7 mouse cellular contexts compared by ENCODE assay signal in genomic region chr2:25864230-25864629, GRCm38 (mm10). TPM values are rescaled to one million over a fixed set of nuclear protein-coding genes. Genes with fewer than 3 reads are reported as not detected.
DNase-seq lines count a peak whose midpoint lies in the region; ATAC-seq lines count a peak whose summit lies in the region.

No protein-coding gene starts in this region.

- WGBS in lung, embryonic 15.5 days = 6% methylated on average over 18 of the region's 18 CpGs
- WGBS in embryonic facial prominence, embryonic 14.5 days = 5% methylated on average over 17 of the region's 18 CpGs
- 9% methylated on average over 18 of the region's 18 CpGs for WGBS in limb, embryonic 10.5 days
- WGBS in stomach, embryonic 15.5 days = 6% methylated on average over 18 of the region's 18 CpGs

- H3K9me3 ChIP-seq in lung, embryonic 15.5 days = no peaks in the 10 kb centered on the region
- no peaks in the 10 kb centered on the region for H3K9me3 ChIP-seq in embryonic facial prominence, embryonic 14.5 days (ENCODE audit: control insufficient read depth, low read length)
- H3K9me3 ChIP-seq in limb, embryonic 10.5 days (replicated peaks) = no peaks in the 10 kb centered on the region
- no peaks in the 10 kb centered on the region for H3K9me3 ChIP-seq in stomach, embryonic 15.5 days

- no peak for DNase-seq in lung, adult 18-20 months
- DNase-seq in embryonic facial prominence, embryonic 14.5 days (ENCODE audit: low spot score) = no peak
- no peak for DNase-seq in limb, embryonic 10.5 days (ENCODE audit: low spot score)
- DNase-seq in right cerebral cortex, postnatal 10 days (ENCODE audit: low spot score in 2 of 2) = no peak
- no peak for DNase-seq in adrenal gland, adult 8-10 months

- peak overlapping the region; percentile 95 for H3K4me2 ChIP-seq in lung, embryonic 15.5 days
- H3K4me2 ChIP-seq in embryonic facial prominence, embryonic 14.5 days (ENCODE audit: low read depth, low read length) = peak overlapping the region; percentile 90
- H3K4me2 ChIP-seq in stomach, embryonic 15.5 days = peak overlapping the region; percentile 94

- no peaks in the 10 kb centered on the region for H3K36me3 ChIP-seq in lung, embryonic 15.5 days
- no peaks in the 10 kb centered on the region for H3K36me3 ChIP-seq in embryonic facial prominence, embryonic 14.5 days (ENCODE audit: control insufficient read depth, insufficient read depth, low read length)
- no peaks in the 10 kb centered on the region for H3K36me3 ChIP-seq in limb, embryonic 10.5 days
- H3K36me3 ChIP-seq in stomach, embryonic 15.5 days = no peaks in the 10 kb centered on the region

- peaks cover 16% of the 10 kb centered on the region for H3K4me1 ChIP-seq in lung, embryonic 15.5 days
- peaks cover 11% of the 10 kb centered on the region for H3K4me1 ChIP-seq in embryonic facial prominence, embryonic 14.5 days (ENCODE audit: control insufficient read depth, insufficient read depth, low read length)
- peaks cover 14% of the 10 kb centered on the region for H3K4me1 ChIP-seq in limb, embryonic 10.5 days
- peaks cover 18% of the 10 kb centered on the region for H3K4me1 ChIP-seq in stomach, embryonic 15.5 days

- H3K9ac ChIP-seq in lung, embryonic 15.5 days = no peak overlapping the region
- H3K9ac ChIP-seq in embryonic facial prominence, embryonic 14.5 days (ENCODE audit: low read depth, low read length) = no peak overlapping the region
- no peak overlapping the region for H3K9ac ChIP-seq in stomach, embryonic 15.5 days

- no peak for ATAC-seq in lung, embryonic 15.5 days (ENCODE audit: borderline replicate concordance, extremely low read depth, low FRiP score, low TSS enrichment)
- no peak for ATAC-seq in embryonic facial prominence, embryonic 14.5 days (ENCODE audit: low read depth)
- ATAC-seq in stomach, embryonic 15.5 days (ENCODE audit: insufficient read depth, low FRiP score, low read depth) = no peak

- H3K27ac ChIP-seq in lung, embryonic 15.5 days = no peak overlapping the region
- H3K27ac ChIP-seq in embryonic facial prominence, embryonic 14.5 days (replicated peaks; ENCODE audit: low read depth, low read length) = no peak overlapping the region
- H3K27ac ChIP-seq in limb, embryonic 10.5 days = no peak overlapping the region
- no peak overlapping the region for H3K27ac ChIP-seq in stomach, embryonic 15.5 days

- H3K4me3 ChIP-seq in lung, embryonic 15.5 days = peak overlapping the region; percentile 44
- peak overlapping the region; percentile 41 for H3K4me3 ChIP-seq in embryonic facial prominence, embryonic 14.5 days (ENCODE audit: low read depth, low read length)
- peak overlapping the region; percentile 57 for H3K4me3 ChIP-seq in limb, embryonic 10.5 days
- H3K4me3 ChIP-seq in stomach, embryonic 15.5 days (replicated peaks) = peak overlapping the region; percentile 47

- H3K27me3 ChIP-seq in lung, embryonic 15.5 days = peaks cover 29% of the 10 kb centered on the region
- H3K27me3 ChIP-seq in embryonic facial prominence, embryonic 14.5 days (replicated peaks; ENCODE audit: control insufficient read depth, insufficient read depth, low read length) = peaks cover 21% of the 10 kb centered on the region
- peaks cover 59% of the 10 kb centered on the region for H3K27me3 ChIP-seq in limb, embryonic 10.5 days (ENCODE audit: low read depth, poor library complexity, severe bottlenecking)
- H3K27me3 ChIP-seq in stomach, embryonic 15.5 days (replicated peaks) = peaks cover 35% of the 10 kb centered on the region

RNA-seq across cellular contexts. Expression of gene Kcnt1, which starts 0.7 kb away (rescaled TPM):
- polyA plus RNA-seq in lung, embryonic 15.5 days (2015; fragmentation: Nextera tagmentation; extraction: Ambion mirVana) = 0.14 and 0.22 TPM in 2 replicates
- 0.47 and 0.83 TPM in 2 replicates for polyA plus RNA-seq in embryonic facial prominence, embryonic 14.5 days (2014; fragmentation: Nextera tagmentation; extraction: Ambion mirVana)
- 0.20 TPM in 1 of 2 replicates, not detected in the other for polyA plus RNA-seq in limb, embryonic 10.5 days (2016; fragmentation: Nextera tagmentation; extraction: Ambion mirVana)
- polyA plus RNA-seq in stomach, embryonic 15.5 days (2015; fragmentation: Nextera tagmentation; extraction: Ambion mirVana) = 0.39 and 0.62 TPM in 2 replicates
- total RNA-seq in adrenal gland, adult 8-10 months (2022) = 10 to 100 TPM in 2 of 4 experiments, 1 to 10 TPM in 2; 1.8 to 12.1 (median 8.0) TPM

RNA-seq across cellular contexts. Expression of gene Sohlh1, which starts 17.2 kb away (rescaled TPM):
- polyA plus RNA-seq in lung, embryonic 15.5 days (2015; fragmentation: Nextera tagmentation; extraction: Ambion mirVana) = not detected in 2 replicates
- not detected in 2 replicates for polyA plus RNA-seq in embryonic facial prominence, embryonic 14.5 days (2014; fragmentation: Nextera tagmentation; extraction: Ambion mirVana)
- not detected in 2 replicates for polyA plus RNA-seq in limb, embryonic 10.5 days (2016; fragmentation: Nextera tagmentation; extraction: Ambion mirVana)
- polyA plus RNA-seq in stomach, embryonic 15.5 days (2015; fragmentation: Nextera tagmentation; extraction: Ambion mirVana) = not detected in 2 replicates
- not detected for total RNA-seq in adrenal gland, adult 8-10 months (2022)

RNA-seq across cellular contexts. Expression of gene Lcn9, which starts 41.3 kb away (rescaled TPM):
- polyA plus RNA-seq in lung, embryonic 15.5 days (2015; fragmentation: Nextera tagmentation; extraction: Ambion mirVana) = not detected in 2 replicates
- not detected in 2 replicates for polyA plus RNA-seq in embryonic facial prominence, embryonic 14.5 days (2014; fragmentation: Nextera tagmentation; extraction: Ambion mirVana)
- not detected in 2 replicates for polyA plus RNA-seq in limb, embryonic 10.5 days (2016; fragmentation: Nextera tagmentation; extraction: Ambion mirVana)
- not detected in 2 replicates for polyA plus RNA-seq in stomach, embryonic 15.5 days (2015; fragmentation: Nextera tagmentation; extraction: Ambion mirVana)
- total RNA-seq in adrenal gland, adult 8-10 months (2022) = not detected

RNA-seq across cellular contexts. Expression of gene Glt6d1, which starts 48.6 kb away (rescaled TPM):
- polyA plus RNA-seq in lung, embryonic 15.5 days (2015; fragmentation: Nextera tagmentation; extraction: Ambion mirVana) = not detected in 2 replicates
- polyA plus RNA-seq in embryonic facial prominence, embryonic 14.5 days (2014; fragmentation: Nextera tagmentation; extraction: Ambion mirVana) = not detected in 2 replicates
- not detected in 2 replicates for polyA plus RNA-seq in limb, embryonic 10.5 days (2016; fragmentation: Nextera tagmentation; extraction: Ambion mirVana)
- not detected in 2 replicates for polyA plus RNA-seq in stomach, embryonic 15.5 days (2015; fragmentation: Nextera tagmentation; extraction: Ambion mirVana)
- not detected for total RNA-seq in adrenal gland, adult 8-10 months (2022)
